Mouse (Mus musculus) left cerebral cortex, adult 18-20 months (tissue): ENCODE data around the gene Nexn. TPM values are rescaled to one million over a fixed set of nuclear protein-coding genes. Genes with fewer than 3 reads are reported as not detected.
A peak's percentile ranks its signal among the peaks of the same experiment; 100 is the strongest.

ENCODE experiments used
- DNase-seq, 2 experiments: peaks; one replicate each; pipeline ENCODE4 v3.0.0; 2021 to 2022; ENCODE audit warnings: low spot score in 2 of 2, mixed read lengths in 1 of 2
- total RNA-seq, 2 experiments: library from RNA; stranded (reverse); gene quantifications; 2 replicates each; pipeline ENCODE4 v1.2.3; 2021

Nexn gene
- total RNA-seq, 2 experiments from 2014 or later: 2.1 to 3.7 TPM

GRCm38 (mm10) chr3:152282126-152282525, 16.0 kb upstream of the Nexn start:
- no peak for DNase-seq

DNA sequence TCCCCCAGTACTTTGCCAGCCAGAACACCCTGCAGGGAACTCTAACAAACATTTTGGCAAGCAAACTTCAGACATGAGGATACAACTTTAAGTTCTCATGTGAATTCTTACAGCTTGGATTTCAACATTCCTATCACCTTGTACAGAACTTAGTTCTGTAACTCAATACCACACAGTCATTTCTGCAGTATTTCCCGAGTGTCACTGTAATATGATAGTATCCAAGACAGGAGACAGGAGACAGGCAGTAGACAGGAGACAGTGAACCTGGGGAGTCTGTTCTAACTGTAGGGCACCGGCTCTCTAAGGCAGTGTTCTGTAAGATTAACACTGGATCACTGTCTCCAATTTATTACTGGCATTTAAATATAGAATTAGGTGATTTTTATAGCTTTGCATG, 12.3 kb upstream of the Nexn start:
- no peak for DNase-seq

GRCm38 (mm10) chr3:152277912-152278311, 11.8 kb upstream of the Nexn start:
- DNase-seq: no peak

- no peak for DNase-seq
Observed at GRCm38 (mm10) chr3:152276935-152277334, 10.8 kb upstream of the Nexn start.

DNA sequence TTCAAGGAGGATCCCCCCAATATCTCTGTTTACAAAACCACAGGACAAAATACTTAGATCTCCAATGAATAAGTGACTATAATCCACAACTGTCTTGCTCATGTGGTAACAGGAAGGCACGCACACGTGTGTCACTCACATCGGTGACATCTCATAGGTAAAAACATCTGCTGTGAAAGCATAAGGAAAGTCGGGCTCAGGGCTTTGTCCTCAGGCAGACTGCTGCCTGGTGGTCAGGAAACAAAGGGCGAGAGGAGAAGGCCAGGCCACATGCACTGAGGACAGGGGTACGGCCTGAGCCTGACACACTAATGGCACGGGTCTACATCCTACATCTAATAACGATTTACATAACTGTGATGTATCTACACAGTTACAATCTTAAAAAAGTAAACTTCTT, 8.9 kb upstream of the Nexn start:
- DNase-seq: no peak

DNA sequence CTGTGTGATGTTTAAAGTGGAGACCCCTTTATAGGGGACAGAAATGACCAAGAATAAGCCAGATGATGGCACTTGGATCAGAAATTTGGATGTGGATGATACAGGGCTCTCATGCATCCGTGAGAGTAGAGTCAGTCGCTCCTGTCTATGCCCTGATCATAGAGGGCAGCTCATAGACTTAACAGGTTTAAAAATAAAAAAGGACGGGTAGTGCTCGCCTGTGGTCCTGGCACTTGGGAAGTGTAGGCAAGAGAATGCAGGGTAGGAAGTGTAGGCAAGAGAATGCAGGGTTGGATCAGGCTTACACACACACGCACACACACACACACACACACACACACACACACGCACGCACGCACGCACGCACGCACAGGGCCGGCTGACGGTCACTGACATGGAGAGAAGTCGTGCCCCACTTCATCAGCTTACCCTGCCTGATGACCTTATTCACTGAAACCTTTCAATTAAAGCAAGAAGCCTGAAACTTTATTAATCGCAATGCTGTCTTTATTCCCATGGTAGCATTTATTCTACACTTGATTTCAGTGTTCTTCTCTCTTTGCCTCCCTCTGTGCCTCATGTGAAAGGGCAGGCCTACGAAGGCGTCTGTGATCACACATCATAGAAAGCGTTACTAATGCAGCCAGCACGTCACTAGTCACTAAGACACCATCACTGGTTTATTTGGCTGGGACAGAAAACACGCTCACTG, 7.0 kb upstream of the Nexn start:
- no peak for DNase-seq

DNA sequence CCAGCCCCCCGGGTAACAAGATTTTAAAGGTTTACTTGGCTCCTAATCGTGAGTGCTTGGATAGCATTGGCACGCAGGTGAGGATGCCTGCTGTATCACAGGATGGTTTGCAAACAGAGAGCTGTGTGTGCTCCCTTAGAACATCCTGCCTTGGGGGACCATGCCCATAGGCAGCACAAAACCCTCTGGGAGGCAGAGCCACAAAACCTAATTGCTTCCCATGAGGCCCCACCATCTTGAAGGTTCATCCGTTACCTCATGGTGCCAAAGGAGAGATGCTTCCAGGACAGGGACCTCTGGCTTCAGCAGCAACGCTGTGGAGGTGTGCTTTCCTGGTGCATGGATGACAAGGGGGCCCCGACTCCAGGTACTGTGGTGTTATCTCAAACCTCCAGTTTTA, 5.7 kb upstream of the Nexn start:
- no peak for DNase-seq

- DNase-seq: no peak
Observed at GRCm38 (mm10) chr3:152271071-152271710, 5.0 kb upstream of the Nexn start.

DNA sequence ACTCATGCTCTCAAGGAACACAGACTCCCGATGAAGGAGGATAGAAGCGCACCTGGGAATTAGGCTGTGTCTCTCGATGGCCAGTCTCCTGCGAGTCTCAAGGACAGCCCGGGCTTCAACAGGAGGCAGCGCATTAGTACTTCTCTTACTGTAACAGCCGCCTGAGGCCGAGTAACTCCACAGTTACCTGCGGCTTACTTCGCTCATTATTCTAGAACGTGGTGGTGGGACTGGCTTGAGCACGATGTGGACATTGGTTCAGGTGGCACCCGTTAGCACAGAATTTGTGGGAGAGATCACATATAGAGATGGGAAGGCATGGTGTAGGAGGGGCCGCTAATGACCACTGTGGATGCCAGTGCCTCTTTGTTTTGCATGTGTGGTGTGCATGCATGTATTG, 1.9 kb upstream of the Nexn start:
- DNase-seq: no peak

DNA sequence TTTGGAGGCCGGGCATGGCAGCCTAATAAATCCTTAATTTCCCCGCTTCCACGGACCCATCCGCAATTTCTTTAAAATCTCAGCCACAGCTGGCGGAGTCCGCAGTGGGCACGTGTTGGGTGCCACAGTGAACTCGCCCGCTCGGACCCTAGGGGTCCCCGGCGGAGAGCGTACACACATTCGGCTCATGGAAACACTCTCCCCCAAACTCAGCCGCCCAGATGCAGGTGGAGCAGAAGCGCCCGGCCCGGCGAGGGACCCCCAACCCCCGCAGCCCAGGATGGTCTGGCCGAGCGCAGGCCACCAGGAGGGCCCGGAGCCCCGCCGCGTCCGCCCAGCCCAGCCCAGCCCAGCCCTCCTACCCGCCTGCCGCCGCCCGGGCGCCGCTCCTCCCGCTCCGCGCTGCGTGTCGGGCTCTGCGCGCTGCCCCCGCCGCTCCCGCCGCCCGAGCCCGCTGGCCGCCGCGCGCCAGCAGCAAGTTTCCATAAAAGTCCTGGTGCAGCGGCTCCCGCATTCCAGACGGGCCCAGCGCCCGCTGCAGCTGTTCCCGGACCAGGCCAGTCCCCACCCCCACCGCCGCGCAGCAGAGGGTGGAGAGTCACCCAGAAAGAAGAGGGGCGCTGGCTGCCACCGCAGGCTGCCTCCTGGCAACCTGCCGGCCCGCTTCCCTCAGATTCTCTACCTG, 657 bp downstream of the Nexn start:
- peak; percentile 20 to 49 for DNase-seq

DNA sequence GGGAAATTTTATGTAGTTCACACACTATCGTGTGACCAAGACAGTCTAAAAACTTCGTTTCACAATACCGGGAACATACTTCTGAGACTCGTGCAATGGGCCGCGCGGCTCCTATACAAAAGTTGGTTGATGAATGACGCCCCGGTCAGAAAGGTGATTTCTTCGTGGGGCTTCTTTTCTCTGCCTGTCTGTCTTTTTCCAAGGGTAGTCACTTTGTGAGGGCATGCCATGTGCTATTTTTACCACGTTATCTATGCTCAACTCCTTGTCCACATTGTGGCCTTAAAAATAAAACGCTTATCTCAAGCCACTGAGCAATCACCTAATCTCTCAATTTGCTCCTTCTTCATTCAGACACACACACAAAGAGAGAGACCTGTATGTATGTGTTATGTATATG, 1.3 kb downstream of the Nexn start:
- DNase-seq: no peak

DNA sequence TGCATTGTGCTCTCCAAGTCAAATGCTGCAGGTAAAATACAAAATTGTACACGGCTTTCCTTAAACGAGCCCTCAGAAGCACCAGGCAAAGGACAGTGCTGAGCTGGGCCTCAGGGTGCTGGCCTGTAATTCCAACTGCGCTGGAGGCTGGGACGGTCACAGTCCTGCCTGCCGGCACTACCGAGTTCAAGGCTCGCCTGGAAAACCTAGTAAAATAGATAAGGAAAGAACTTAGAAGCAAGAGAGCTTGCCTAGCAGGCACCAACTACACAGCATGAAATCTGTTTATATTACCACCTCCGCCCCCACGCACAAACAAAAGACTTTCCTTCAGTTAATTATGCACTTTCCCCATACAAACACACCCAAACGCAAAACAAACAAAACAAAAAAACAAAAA, 1.8 kb downstream of the Nexn start:
- no peak for DNase-seq

DNA sequence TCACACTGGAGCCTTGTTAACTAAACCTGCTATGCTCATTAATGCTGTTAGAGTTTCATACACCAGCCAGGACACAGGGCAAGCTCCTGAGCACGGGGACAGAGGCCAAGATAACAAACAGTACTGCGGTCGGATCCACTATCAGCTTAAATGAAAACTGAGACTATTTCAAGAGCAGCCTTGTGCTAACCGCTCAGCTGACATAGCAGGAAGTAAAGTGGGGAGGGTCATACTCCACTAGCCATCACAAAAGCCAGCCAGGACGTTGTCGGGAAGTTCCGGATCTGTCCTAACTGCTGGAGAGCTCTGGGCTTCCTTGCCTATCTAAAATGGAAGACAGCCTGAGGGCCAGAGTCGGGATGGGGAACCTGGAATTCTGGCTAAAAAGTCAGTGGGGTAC, 4.2 kb downstream of the Nexn start:
- DNase-seq: no peak

GRCm38 (mm10) chr3:152261436-152261835, 4.7 kb downstream of the Nexn start:
- DNase-seq: no peak

- no peak for DNase-seq
Observed at GRCm38 (mm10) chr3:152260362-152260761, 5.8 kb downstream of the Nexn start.

DNA sequence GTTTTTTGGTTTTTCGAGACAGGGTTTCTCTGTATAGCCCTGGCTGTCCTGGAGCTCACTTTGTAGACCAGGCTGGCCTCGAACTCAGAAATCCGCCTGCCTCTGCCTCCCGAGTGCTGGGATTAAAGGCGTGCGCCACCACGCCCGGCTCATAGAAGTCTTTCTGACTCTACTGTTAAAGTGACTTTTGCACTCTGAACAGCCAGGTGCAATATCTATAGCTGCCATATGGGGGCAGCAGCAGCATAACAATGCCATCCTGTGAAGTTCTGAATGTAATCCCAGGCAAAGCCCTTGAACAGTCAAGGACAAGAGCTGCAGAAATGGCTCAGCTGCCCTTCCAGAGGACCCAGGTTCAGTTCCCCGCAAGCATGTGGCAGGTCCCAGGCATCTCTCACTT, 6.7 kb downstream of the Nexn start:
- peak; percentile 71 to 81 for DNase-seq

- no peak for DNase-seq
Observed at GRCm38 (mm10) chr3:152257528-152257927, 8.6 kb downstream of the Nexn start.

DNA sequence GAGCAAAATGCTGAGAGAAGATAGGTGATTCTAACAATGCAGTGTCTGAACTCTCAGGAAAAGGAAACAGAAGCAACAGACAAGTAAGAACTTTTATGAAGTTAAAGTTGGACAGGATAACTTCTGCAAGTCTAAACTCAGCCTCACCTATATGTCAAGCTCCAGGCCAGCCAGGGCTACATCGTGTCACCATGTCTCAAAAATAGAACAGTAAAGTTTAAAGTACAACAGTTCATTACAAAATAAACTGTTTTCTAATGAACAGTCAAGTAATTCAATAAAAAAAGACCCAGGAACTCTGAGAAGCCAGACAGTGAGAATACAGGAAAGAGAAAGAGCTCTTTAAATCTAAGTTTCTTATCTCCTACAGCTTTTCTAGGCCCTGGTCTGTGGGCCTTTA, 15.7 kb downstream of the Nexn start:
- DNase-seq: no peak

DNA sequence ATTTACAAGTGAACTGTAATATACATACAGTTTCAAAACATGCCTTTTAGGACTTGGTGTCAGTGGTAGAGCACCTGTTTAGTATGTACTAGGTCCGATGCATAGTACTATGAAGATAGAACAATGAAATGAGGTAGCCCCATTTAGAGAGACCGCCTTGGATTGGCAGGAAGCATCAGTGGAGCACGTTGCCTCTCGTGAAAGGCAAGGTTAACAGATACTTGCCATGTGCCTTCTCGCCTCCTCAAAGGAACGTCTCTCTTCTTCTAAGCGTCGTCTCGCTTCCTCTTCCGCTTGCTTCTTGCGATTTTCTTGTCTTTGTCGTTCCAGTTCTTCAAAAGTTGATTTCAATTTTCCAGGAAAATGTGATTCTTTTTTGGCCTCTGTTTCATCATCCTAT, 18.4 kb downstream of the Nexn start:
- no peak for DNase-seq

DNA sequence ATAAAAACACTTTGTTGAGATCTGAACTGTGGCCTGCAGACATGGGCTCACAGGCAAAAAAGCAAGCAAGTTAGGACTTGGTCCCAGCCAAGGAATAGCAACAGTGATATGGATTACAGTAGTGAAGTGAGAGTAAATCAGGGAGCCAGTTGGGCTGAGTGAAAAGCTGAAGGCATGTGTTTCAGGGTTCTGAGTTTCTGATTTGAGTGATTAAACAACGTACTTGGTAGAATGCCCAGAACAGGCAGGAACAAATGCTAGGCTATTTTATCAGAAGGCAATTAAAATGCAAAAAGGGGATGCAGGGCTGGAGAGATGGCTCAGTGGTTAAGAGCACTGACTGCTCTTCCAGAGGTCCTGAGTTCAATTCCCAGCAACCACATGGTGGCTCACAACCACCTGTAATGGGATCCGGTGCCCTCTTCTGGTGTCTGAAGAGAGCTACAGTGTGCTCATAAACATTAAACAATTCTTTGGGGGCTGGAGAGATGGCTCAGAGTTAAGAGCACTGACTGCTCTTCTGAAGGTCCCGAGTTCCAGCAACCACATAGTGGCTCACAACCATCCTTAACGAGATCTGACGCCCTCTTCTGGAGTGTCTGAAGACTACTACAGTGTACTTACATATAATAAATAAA, 20.8 kb downstream of the Nexn start:
- DNase-seq: no peak

- DNase-seq: no peak
Observed at GRCm38 (mm10) chr3:152243304-152243703, 22.8 kb downstream of the Nexn start.

DNA sequence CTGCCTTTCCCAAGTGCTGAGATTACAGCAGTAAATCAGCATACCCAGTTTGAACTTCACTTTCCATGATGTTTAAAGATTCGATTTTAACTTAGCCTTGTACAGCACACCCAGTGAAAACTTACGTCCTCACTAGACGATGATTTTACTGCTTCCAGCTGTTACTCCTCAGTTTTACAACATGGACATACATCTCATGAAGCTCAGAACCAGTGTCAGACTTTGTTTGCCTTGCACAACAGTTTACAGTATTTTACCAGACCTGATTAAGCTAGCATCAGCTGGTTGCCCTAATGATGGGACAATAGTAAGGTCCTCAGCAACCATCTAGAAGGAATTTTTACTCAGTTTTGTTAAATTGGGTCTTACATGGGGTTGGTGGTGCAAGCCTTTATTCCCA, 25.1 kb downstream of the Nexn start:
- DNase-seq: no peak
